Mouse (Mus musculus): ENCODE data around the gene Tmco5b.

The Tmco5b gene

GRCm38 (mm10) chr2:113285432-113285831, at the start of gene Tmco5b:
Gene Tmco5b, plus strand, starts transcription at chr2:113285732.
- in situ Hi-C loops (cut with MboI; ENCODE audit: low pct_unique_long_range_greater_than_20kb in 1 of 2, low sequenced_read_pairs in 2 of 2, unreplicated experiment in 1 of 2) = no loop called here

- in situ Hi-C loops (cut with MboI; ENCODE audit: low pct_unique_long_range_greater_than_20kb in 1 of 2, low sequenced_read_pairs in 2 of 2, unreplicated experiment in 1 of 2) = no loop called here
These were observed 48.5 kb upstream of the Tmco5b start for GRCm38 (mm10) chr2:113236993-113237392.

GRCm38 (mm10) chr2:113238871-113239270, 46.7 kb upstream of the Tmco5b start:
- in situ Hi-C loops (cut with MboI; ENCODE audit: low pct_unique_long_range_greater_than_20kb in 1 of 2, low sequenced_read_pairs in 2 of 2, unreplicated experiment in 1 of 2) = no loop called here

GRCm38 (mm10) chr2:113302349-113303239, 17.1 kb downstream of the Tmco5b start:
- in situ Hi-C loops (cut with MboI; ENCODE audit: low pct_unique_long_range_greater_than_20kb in 1 of 2, low sequenced_read_pairs in 2 of 2, unreplicated experiment in 1 of 2) = no loop called here

- in situ Hi-C loops (cut with MboI; ENCODE audit: low pct_unique_long_range_greater_than_20kb in 1 of 2, low sequenced_read_pairs in 2 of 2, unreplicated experiment in 1 of 2) = no loop called here
These were observed 17.7 kb downstream of the Tmco5b start for GRCm38 (mm10) chr2:113303240-113303538.

GRCm38 (mm10) chr2:113305339-113305738, 19.8 kb downstream of the Tmco5b start:
- in situ Hi-C loops (cut with MboI; ENCODE audit: low pct_unique_long_range_greater_than_20kb in 1 of 2, low sequenced_read_pairs in 2 of 2, unreplicated experiment in 1 of 2) = no loop called here

GRCm38 (mm10) chr2:113311211-113311610, 25.7 kb downstream of the Tmco5b start:
- in situ Hi-C loops (cut with MboI; ENCODE audit: low pct_unique_long_range_greater_than_20kb in 1 of 2, low sequenced_read_pairs in 2 of 2, unreplicated experiment in 1 of 2) = no loop called here

- in situ Hi-C loops (cut with MboI; ENCODE audit: low pct_unique_long_range_greater_than_20kb in 1 of 2, low sequenced_read_pairs in 2 of 2, unreplicated experiment in 1 of 2) = no loop called here
These were observed 37.5 kb downstream of the Tmco5b start for GRCm38 (mm10) chr2:113323016-113323415.

GRCm38 (mm10) chr2:113333799-113334541, 48.4 kb downstream of the Tmco5b start:
- in situ Hi-C loops (cut with MboI; ENCODE audit: low pct_unique_long_range_greater_than_20kb in 1 of 2, low sequenced_read_pairs in 2 of 2, unreplicated experiment in 1 of 2) = no loop called here

- in situ Hi-C loops (cut with MboI; ENCODE audit: low pct_unique_long_range_greater_than_20kb in 1 of 2, low sequenced_read_pairs in 2 of 2, unreplicated experiment in 1 of 2) = no loop called here
These were observed 50.2 kb downstream of the Tmco5b start for GRCm38 (mm10) chr2:113335561-113336294.

GRCm38 (mm10) chr2:113344536-113344935, 59.0 kb downstream of the Tmco5b start:
- in situ Hi-C loops (cut with MboI; ENCODE audit: low pct_unique_long_range_greater_than_20kb in 1 of 2, low sequenced_read_pairs in 2 of 2, unreplicated experiment in 1 of 2) = no loop called here
